Mouse (Mus musculus): ENCODE measurements around the gene Uqcc2. TPM values are rescaled to one million over a fixed set of nuclear protein-coding genes. Genes with fewer than 3 reads are reported as not detected.

The Uqcc2 gene
- 96.2 and 150 TPM in 2 replicates for polyA plus RNA-seq (2012; rRNA removed)

DNA sequence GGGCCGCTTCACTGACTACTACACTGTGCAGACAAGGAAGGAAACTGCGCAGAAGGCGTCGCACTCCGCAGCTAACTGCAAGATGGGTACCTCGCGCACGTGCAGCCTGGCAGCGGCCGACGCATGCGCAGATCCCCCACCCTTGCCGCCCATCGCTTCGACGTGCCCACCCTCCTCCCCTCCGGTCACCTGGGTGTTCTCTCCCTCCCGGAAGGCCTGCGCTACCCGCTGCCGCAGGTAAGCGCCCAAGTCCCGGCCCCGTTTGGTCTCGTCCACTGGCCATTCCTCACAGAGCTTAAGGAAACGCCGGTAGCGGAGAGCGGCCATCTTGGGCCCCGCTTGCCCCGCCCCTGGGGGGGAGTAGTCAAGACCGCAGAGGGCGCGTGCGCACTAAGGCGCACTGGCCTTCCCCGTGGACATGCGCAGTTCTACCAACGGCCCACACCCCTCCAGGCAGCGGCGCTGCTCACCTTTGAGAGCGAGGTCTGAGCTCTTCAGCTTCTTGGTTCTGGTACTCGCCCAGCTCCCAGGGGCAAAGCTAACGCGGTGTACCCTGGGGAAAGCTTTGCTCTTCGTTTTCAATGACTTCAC is at the start of gene Uqcc2:
Gene Uqcc2 (minus strand): TSS at position 366 of the 591 bp plus-strand sequence.

DNA sequence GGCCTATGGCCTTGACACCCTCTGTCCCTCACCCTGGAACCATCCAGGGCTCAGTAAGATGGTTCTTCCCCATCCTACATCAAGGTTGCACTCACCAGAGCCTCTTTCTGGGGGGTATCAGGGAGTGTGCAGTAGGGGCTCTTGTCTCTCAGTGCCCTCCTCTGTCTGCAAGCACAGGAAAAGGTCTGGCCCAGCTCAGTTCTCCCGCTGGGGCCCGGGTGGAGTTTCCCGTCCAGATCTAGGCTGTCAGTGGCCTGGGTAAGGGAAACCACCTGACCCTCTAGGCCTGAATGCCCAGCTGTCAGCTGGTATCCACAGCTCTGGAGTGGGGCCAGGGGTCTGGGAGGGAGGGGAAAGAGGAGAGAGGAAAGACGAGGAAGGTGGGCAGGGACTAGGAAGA is 33.8 kb upstream of the Uqcc2 start, which contains the start of gene Ip6k3:
Gene Ip6k3 (minus strand): TSS at position 251 of the 400 bp plus-strand sequence.

Other genes with a start within 250 kb of the Uqcc2 start
- 5.6 and 6.3 TPM in 2 replicates for gene Kifc5b, start 216.8 kb downstream of the Uqcc2 start, polyA plus RNA-seq (2012; rRNA removed)
- 75.6 and 81.1 TPM in 2 replicates for gene Phf1, start 200.9 kb downstream of the Uqcc2 start, polyA plus RNA-seq (2012; rRNA removed)
- gene Cuta, start 194.3 kb downstream of the Uqcc2 start, polyA plus RNA-seq (2012; rRNA removed) = 182 and 220 TPM in 2 replicates
- 19.1 and 20.7 TPM in 2 replicates for gene Syngap1, start 192.7 kb downstream of the Uqcc2 start, polyA plus RNA-seq (2012; rRNA removed)
- gene Zbtb9, start 160.7 kb downstream of the Uqcc2 start, polyA plus RNA-seq (2012; rRNA removed) = 9.5 and 13.4 TPM in 2 replicates
- 126 and 178 TPM in 2 replicates for gene Bak1, start 104.9 kb downstream of the Uqcc2 start, polyA plus RNA-seq (2012; rRNA removed)
- 47.8 and 55.5 TPM in 2 replicates for gene Itpr3, start 76.6 kb downstream of the Uqcc2 start, polyA plus RNA-seq (2012; rRNA removed)
- gene Ip6k3, start 33.9 kb upstream of the Uqcc2 start, polyA plus RNA-seq (2012; rRNA removed) = 0.19 and 0.38 TPM in 2 replicates
- gene Lemd2, start 70.6 kb upstream of the Uqcc2 start, polyA plus RNA-seq (2012; rRNA removed) = 131 and 146 TPM in 2 replicates

Data from colon, adult 2 months (tissue).